Mouse (Mus musculus): Measurements from ENCODE around the gene Gm34653. TPM values are rescaled to one million over a fixed set of nuclear protein-coding genes. Genes with fewer than 3 reads are reported as not detected.
A peak's percentile ranks its signal among the peaks of the same experiment; 100 is the strongest.
"Not testable (repeated sequence)": the region's sequence is repeated elsewhere in the genome, so short reads cannot be mapped to it uniquely, and the experiment has no call there.

The Gm34653 gene
- not detected in 2 replicates for polyA plus RNA-seq (2016; fragmentation: Nextera tagmentation; extraction: Ambion mirVana)

DNA sequence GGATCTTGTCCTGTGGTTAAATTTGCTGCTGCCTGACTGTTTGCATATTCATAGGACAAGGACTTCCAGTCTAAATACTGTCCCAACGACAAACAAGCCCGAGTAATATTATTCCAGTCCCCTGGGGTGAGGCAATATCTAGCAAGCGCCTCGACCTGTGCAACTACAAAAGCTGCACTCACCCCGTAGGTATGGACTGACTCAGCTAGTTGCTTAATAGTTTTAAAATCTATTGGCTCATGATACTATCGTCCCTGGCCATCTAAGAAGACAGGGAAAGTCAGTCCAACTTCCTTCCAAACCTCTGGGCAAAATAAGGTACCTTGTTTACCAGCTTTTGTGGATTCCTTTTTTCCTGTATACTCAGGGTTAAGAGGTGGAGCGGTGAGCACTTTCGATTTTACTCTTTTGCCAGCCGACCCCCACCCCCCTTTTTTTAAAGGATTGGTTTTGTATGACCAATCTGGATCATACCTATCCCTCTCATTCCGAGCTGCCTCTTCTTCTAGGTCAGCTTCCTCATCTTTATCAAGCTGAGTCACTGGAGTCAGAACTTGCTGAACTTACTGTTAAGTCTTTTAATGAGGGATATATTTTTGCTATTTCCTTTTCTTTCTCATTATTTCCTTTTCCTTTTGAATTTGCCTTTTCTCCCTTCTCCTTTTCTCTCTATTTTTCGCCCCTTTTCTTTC is at the start of gene Gm34653:
Gm34653 (plus strand) TSS at position 242 of the 692 bp plus-strand sequence.
- H3K27me3 ChIP-seq, result peaks cover 11% of the 10 kb centered on the region
- not testable (repeated sequence) for H3K36me3 ChIP-seq; H3K27ac ChIP-seq; H3K4me3 ChIP-seq; H3K9ac ChIP-seq; ATAC-seq (ENCODE audit: low FRiP score); H3K4me1 ChIP-seq; H3K4me2 ChIP-seq (replicated peaks); H3K9me3 ChIP-seq (replicated peaks)
- WGBS, result 74% methylated on average over 11 of the region's 11 CpGs

- 93% methylated on average over 14 of the region's 14 CpGs for WGBS
- no peak for ATAC-seq (ENCODE audit: low FRiP score)
- no peaks in the 10 kb centered on the region for H3K9me3 ChIP-seq (replicated peaks)
These were observed 49.5 kb upstream of the Gm34653 start for GRCm38 (mm10) chr2:34783064-34784020.

DNA sequence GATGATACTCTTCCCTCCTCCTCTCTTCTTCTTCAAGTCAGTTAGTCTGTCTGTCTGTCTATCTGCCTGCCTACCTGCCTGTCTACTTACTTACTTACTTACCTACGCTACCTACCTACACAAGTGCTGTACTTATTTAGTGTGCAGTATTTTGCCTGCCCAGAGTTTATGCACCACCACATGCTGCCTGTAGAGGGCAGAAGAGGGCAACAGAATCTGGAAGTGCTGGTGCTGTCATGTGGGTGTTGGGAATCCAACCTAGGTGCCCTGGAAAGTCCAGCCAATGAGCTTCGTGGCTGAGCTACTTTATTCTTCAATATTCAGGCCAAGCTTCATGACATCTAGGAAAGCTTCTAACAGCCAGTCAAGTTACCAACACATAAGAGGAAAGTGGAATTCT is 48.7 kb upstream of the Gm34653 start:
- Histone ChIP-seq H3K9ac (no peak overlapping the region), H3K27ac (no peak overlapping the region), H3K4me3 (no peak overlapping the region), H3K9me3 (replicated peaks) (no peaks in the 10 kb centered on the region), H3K27me3 (no peaks in the 10 kb centered on the region), H3K36me3 (peaks cover 60% of the 10 kb centered on the region), H3K4me1 (no peaks in the 10 kb centered on the region), H3K4me2 (replicated peaks) (no peak overlapping the region)
- ATAC-seq (ENCODE audit: low FRiP score), result no peak
- WGBS, result 82% methylated on average over 2 of the region's 2 CpGs

More at GRCm38 (mm10) chr2:34783064-34784020, 49.5 kb upstream of the Gm34653 start:
- Histone ChIP-seq H3K4me2 (replicated peaks) (no peak overlapping the region), H3K27ac (no peak overlapping the region), H3K36me3 (peaks cover 60% of the 10 kb centered on the region), H3K4me1 (no peaks in the 10 kb centered on the region), H3K9ac (no peak overlapping the region), H3K4me3 (no peak overlapping the region), H3K27me3 (no peaks in the 10 kb centered on the region)

- H3K4me3 ChIP-seq, result no peak overlapping the region
- H3K27me3 ChIP-seq, result no peaks in the 10 kb centered on the region
- no peak for ATAC-seq (ENCODE audit: low FRiP score)
- H3K9ac ChIP-seq, result no peak overlapping the region
- H3K9me3 ChIP-seq (replicated peaks), result no peaks in the 10 kb centered on the region
- peaks cover 37% of the 10 kb centered on the region for H3K36me3 ChIP-seq
- 93% methylated on average over 8 of the region's 8 CpGs for WGBS
- H3K4me2 ChIP-seq (replicated peaks), result no peak overlapping the region
- no peaks in the 10 kb centered on the region for H3K4me1 ChIP-seq
- H3K27ac ChIP-seq, result no peak overlapping the region
These were observed 42.5 kb upstream of the Gm34653 start for GRCm38 (mm10) chr2:34790282-34790681.

GRCm38 (mm10) chr2:34792543-34792942 is 40.3 kb upstream of the Gm34653 start:
- not testable (repeated sequence) for H3K4me3 ChIP-seq; H3K27me3 ChIP-seq; ATAC-seq (ENCODE audit: low FRiP score); H3K4me1 ChIP-seq; H3K4me2 ChIP-seq (replicated peaks); H3K9me3 ChIP-seq (replicated peaks); H3K9ac ChIP-seq; H3K27ac ChIP-seq
- peaks cover 30% of the 10 kb centered on the region for H3K36me3 ChIP-seq
- WGBS, result 92% methylated on average over 2 of the region's 2 CpGs

DNA sequence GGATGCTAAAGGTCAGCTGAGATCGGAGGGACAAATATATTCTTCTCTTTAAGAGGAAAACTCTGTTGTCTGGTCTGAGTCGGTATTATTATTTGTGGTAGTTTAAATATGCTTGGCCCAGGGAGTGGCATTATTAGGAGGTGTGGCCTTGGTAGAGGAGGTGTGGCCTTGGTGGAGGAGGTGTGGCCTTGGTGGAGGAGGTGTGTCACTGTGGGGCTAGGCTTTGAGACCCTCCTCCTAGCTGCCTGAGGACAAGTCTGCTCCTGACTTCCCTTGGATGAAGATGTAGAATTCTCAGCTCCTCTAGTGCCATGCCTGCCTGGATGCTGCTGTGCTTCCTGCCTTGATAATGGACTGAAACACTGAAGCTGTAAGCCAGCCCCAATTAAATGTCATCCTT is 38.3 kb upstream of the Gm34653 start:
- Histone ChIP-seq H3K4me1 (0 out of 2 replicates have a peak, but pooled peaks cover 2% of the 10 kb centered on the region), H3K36me3 (peaks cover 24% of the 10 kb centered on the region), H3K27me3 (no peaks in the 10 kb centered on the region), H3K4me3 (no peak overlapping the region), H3K27ac (no peak overlapping the region), H3K4me2 (replicated peaks) (no peak overlapping the region), H3K9ac (no peak overlapping the region), H3K9me3 (replicated peaks) (no peaks in the 10 kb centered on the region)
- ATAC-seq (ENCODE audit: low FRiP score), result no peak
- 89% methylated on average over 2 of the region's 2 CpGs for WGBS

GRCm38 (mm10) chr2:34795426-34795825 is 37.4 kb upstream of the Gm34653 start:
- Histone ChIP-seq H3K9ac (no peak overlapping the region), H3K27ac (no peak overlapping the region), H3K9me3 (replicated peaks) (no peaks in the 10 kb centered on the region), H3K27me3 (no peaks in the 10 kb centered on the region), H3K4me3 (no peak overlapping the region), H3K36me3 (peaks cover 17% of the 10 kb centered on the region), H3K4me2 (replicated peaks) (no peak overlapping the region), H3K4me1 (0 out of 2 replicates have a peak, but pooled peaks cover 2% of the 10 kb centered on the region)
- WGBS, result 95% methylated on average over 7 of the region's 7 CpGs
- no peak for ATAC-seq (ENCODE audit: low FRiP score)

GRCm38 (mm10) chr2:34799357-34800256 is 33.2 kb upstream of the Gm34653 start, which contains the start of gene Rabepk:
TSS of gene Rabepk (minus strand) at chr2:34799912.
- 5% methylated on average over 43 of the region's 44 CpGs for WGBS
- no peaks in the 10 kb centered on the region for H3K27me3 ChIP-seq
- no peaks in the 10 kb centered on the region for H3K9me3 ChIP-seq (replicated peaks)
- H3K4me1 ChIP-seq, result peaks cover 14% of the 10 kb centered on the region
- H3K4me2 ChIP-seq (replicated peaks), result peak within 1 kb of the TSS; percentile 78
- H3K4me3 ChIP-seq, result peak within 1 kb of the TSS; percentile 66
- H3K9ac ChIP-seq, result peak within 1 kb of the TSS; percentile 69
- peak; percentile 64 for ATAC-seq (ENCODE audit: low FRiP score)
- peak within 1 kb of the TSS; percentile 60 for H3K27ac ChIP-seq
- H3K36me3 ChIP-seq, result peaks cover 9% of the 10 kb centered on the region

- H3K9me3 ChIP-seq (replicated peaks), result no peaks in the 10 kb centered on the region
- no peak overlapping the region for H3K4me3 ChIP-seq
- WGBS, result 85% methylated on average over 7 of the region's 7 CpGs
- H3K4me2 ChIP-seq (replicated peaks), result no peak overlapping the region
- H3K4me1 ChIP-seq, result peaks cover 14% of the 10 kb centered on the region
- H3K27me3 ChIP-seq, result no peaks in the 10 kb centered on the region
- H3K27ac ChIP-seq, result no peak overlapping the region
- H3K36me3 ChIP-seq, result peaks cover 3% of the 10 kb centered on the region
- no peak overlapping the region for H3K9ac ChIP-seq
- ATAC-seq (ENCODE audit: low FRiP score), result no peak
These were observed 32.4 kb upstream of the Gm34653 start for GRCm38 (mm10) chr2:34800371-34800770.

DNA sequence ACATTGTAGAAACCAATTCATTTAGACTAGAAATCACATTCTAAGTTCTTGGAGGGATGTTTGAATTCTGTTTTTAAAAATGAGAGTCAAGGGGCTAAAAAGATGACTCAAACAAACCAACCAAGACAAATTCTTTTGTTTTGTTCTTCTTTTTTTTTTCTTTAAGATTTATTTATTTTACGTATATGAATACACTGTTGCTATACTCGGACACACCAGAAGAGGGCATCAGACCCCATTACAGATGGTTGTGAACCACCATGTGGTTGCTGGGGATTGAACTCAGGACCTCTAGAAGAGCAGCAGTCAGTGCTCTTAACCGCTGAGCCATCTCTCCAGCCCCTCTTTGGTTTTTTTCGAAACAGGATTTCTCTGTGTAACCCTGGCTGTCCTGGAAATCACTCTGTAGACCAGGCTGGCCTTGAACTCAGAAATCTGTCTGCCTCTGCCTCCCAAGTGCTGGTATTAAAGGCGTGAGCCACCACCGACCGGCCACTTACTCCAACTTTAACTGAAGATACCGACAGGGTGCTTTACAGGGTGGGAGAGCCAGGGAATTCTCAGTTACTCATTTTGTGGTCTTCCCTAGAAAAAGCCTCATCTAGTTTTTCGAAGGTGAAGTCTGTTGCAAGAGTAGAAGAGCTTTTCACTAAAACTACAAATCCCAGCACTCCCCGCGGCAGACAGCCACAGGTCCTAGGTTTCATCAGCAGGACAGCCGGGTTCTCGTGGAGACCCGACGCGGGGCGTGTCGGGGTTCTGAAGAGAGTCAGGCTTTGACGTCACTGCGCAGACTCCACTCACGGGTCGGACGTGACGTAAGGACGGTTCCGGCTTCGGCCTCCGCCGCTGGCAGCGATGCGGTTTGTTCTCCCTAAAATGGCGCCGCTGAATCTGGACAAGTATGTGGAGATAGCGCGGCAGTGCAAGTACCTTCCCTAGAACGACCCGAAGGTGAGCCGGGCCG is 31.0 kb upstream of the Gm34653 start:
- Histone ChIP-seq H3K4me2 (replicated peaks) (peak overlapping the region; percentile 35), H3K36me3 (peaks cover 5% of the 10 kb centered on the region; the same call in 1 of the 2 replicates), H3K4me3 (peak overlapping the region; percentile 67), H3K27me3 (no peaks in the 10 kb centered on the region), H3K9me3 (replicated peaks) (no peaks in the 10 kb centered on the region), H3K9ac (peak overlapping the region; percentile 78), H3K4me1 (peaks cover 14% of the 10 kb centered on the region), H3K27ac (peak overlapping the region; percentile 93)
- ATAC-seq (ENCODE audit: low FRiP score), result peak; percentile 96
- 5% methylated on average over 39 of the region's 39 CpGs for WGBS
